Comparison of ENCODE assay signal across 15 mouse cellular contexts in the genomic region with DNA sequence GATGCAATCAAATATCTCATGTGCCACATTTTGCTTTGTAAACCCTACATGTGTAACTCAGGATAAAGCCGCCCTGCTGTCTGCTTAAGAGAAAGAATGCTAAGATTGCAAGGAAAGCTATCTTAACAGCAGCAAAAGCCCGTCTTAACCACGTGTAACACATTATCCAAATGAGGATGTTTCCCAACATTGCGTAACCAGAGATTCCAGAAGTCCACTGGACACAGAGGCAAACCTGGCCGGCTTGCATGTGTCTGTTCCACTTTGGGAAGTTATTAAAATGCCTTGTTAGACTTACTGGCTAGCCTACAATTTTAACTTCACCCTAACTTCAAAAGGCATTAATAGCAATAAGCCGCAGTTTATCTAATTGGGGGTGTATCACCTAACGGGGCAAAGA. TPM values are rescaled to one million over a fixed set of nuclear protein-coding genes. Genes with fewer than 3 reads are reported as not detected.
DNase-seq lines count a peak whose midpoint lies in the region; ATAC-seq and TF ChIP-seq lines count a peak whose summit lies in the region.
"Had no signal": no experiment of that assay in that cellular context is flagged by ENCODE, and none has a peak within 500 bp of the region (broad histone marks: within the 10 kb centered on the region; RNA-seq: fewer than 3 reads in every experiment).

No protein-coding gene starts in this region.

- no peak for TF ChIP-seq CTCF in lung, postnatal 0 days (IDR thresholded peaks at IDR 0.05)
- no peak for TF ChIP-seq CTCF in lung, adult 2 months (IDR thresholded peaks at IDR 0.05; ENCODE audit: insufficient read depth, low read length)

- H3K4me1 ChIP-seq in heart, embryonic 10.5 days = peaks cover 15% of the 10 kb centered on the region
- H3K4me1 ChIP-seq in lung, postnatal 0 days (ENCODE audit: insufficient read depth, low read depth, low read length) = no peaks in the 10 kb centered on the region
- peaks cover under 1% of the 10 kb centered on the region; the same call in 1 of the 2 replicates for H3K4me1 ChIP-seq in lung, adult 2 months (ENCODE audit: control insufficient read depth, insufficient read depth, low read length)

- no peak for TF ChIP-seq POLR2A in lung, adult 2 months (IDR thresholded peaks at IDR 0.05; ENCODE audit: borderline replicate concordance, extremely low read depth, low read depth, low read length)

- H3K9me3 ChIP-seq in heart, embryonic 10.5 days = no peaks in the 10 kb centered on the region
- no peaks in the 10 kb centered on the region for H3K9me3 ChIP-seq in lung, postnatal 0 days (ENCODE audit: low read length)
- H3K9me3 ChIP-seq: forebrain, embryonic 13.5 days had no signal

- no peak overlapping the region for H3K4me2 ChIP-seq in lung, postnatal 0 days (replicated peaks; ENCODE audit: low read depth, low read length)
- H3K4me2 ChIP-seq: forebrain, embryonic 13.5 days had no signal

- no peaks in the 10 kb centered on the region for H3K36me3 ChIP-seq in heart, embryonic 10.5 days
- H3K36me3 ChIP-seq in lung, postnatal 0 days (ENCODE audit: insufficient read depth, low read length) = no peaks in the 10 kb centered on the region

- no peak overlapping the region for H3K4me3 ChIP-seq in heart, embryonic 10.5 days
- no peak overlapping the region for H3K4me3 ChIP-seq in lung, postnatal 0 days (ENCODE audit: low read depth, low read length)
- H3K4me3 ChIP-seq in lung, adult 2 months (replicated peaks; ENCODE audit: extremely low read depth, low read depth, low read length) = no peak overlapping the region
- H3K4me3 ChIP-seq: forebrain, embryonic 13.5 days had no signal

- H3K9ac ChIP-seq in lung, postnatal 0 days (replicated peaks; ENCODE audit: low read depth) = no peak overlapping the region
- H3K9ac ChIP-seq: forebrain, embryonic 13.5 days had no signal

- DNase-seq in heart, embryonic 10.5 days (ENCODE audit: low spot score) = peak; percentile 24
- DNase-seq in heart, adult 8-10 months (ENCODE audit: low spot score) = no peak
- DNase-seq in lung, postnatal 0 days (ENCODE audit: low spot score) = peak; percentile 61
- no peak for DNase-seq in lung, adult 2 months
- peak; percentile 88 for DNase-seq in kidney, adult 9 months
- peak; percentile 6 for DNase-seq in skeletal muscle tissue, adult 2 months (ENCODE audit: low read depth, low spot score)
- DNase-seq in right cerebral cortex, postnatal 25 days = no peak
- DNase-seq in embryo, embryonic 10.5 days (ENCODE audit: low spot score) = no peak
- DNase-seq: heart, postnatal 4 days; thymus, postnatal 4 days had no signal

- no peak overlapping the region for H3K27ac ChIP-seq in heart, embryonic 10.5 days
- no peak overlapping the region for H3K27ac ChIP-seq in lung, postnatal 0 days (ENCODE audit: low read length)
- H3K27ac ChIP-seq: forebrain, embryonic 13.5 days had no signal

- H3K27me3 ChIP-seq in heart, embryonic 10.5 days (ENCODE audit: insufficient read depth, poor library complexity, severe bottlenecking) = no peaks in the 10 kb centered on the region
- no peaks in the 10 kb centered on the region for H3K27me3 ChIP-seq in lung, postnatal 0 days (replicated peaks; ENCODE audit: insufficient read depth, low read length)

- WGBS in heart, embryonic 10.5 days = 65% methylated on average over 7 of the region's 7 CpGs
- WGBS in lung, postnatal 0 days = 43% methylated on average over 7 of the region's 7 CpGs
- 52% methylated on average over 7 of the region's 7 CpGs for WGBS in lung, adult 2 months

- TF ChIP-seq EP300 in lung, postnatal 0 days (IDR thresholded peaks at IDR 0.05) = no peak

- no peak for ATAC-seq in lung, postnatal 0 days
- ATAC-seq: activated CD4-positive, CD25-positive, alpha-beta regulatory T cell, adult 4 months; forebrain, embryonic 13.5 days; intestine, postnatal 0 days had no signal

RNA-seq across cellular contexts. Expression of gene Gm10320, which starts 47.5 kb away (rescaled TPM):
- polyA plus RNA-seq in heart, embryonic 10.5 days (2016; fragmentation: Nextera tagmentation; extraction: Ambion mirVana) = 0.48 and 0.82 TPM in 2 replicates
- not detected for total RNA-seq in heart, adult 8-10 months (2022)
- 1.3 and 2.0 TPM in 2 replicates for polyA plus RNA-seq in lung, postnatal 0 days (2015; fragmentation: Nextera tagmentation; extraction: Ambion mirVana)
- polyA plus RNA-seq in lung, adult 2 months (2012; rRNA removed) = 0.52 and 1.1 TPM in 2 replicates
- total RNA-seq: gastrocnemius, postnatal 4 days; heart, postnatal 4 days; left cerebral cortex, adult 8-10 months had no signal

Comparison
In these comparisons a context has a peak if more than half of its experiments do, and no peak if none do; other contexts are left out.
1. DNase-seq: peak in heart, embryonic 10.5 days (single experiment), lung, postnatal 0 days (single experiment), kidney, adult 9 months (single experiment) and skeletal muscle tissue, adult 2 months (single experiment); none in heart, adult 8-10 months (single experiment), lung, adult 2 months (single experiment), right cerebral cortex, postnatal 25 days (single experiment) and embryo, embryonic 10.5 days (single experiment).